Mouse (Mus musculus): ENCODE measurements around the gene Ano1. TPM values are rescaled to one million over a fixed set of nuclear protein-coding genes. Genes with fewer than 3 reads are reported as not detected.

Gene Ano1
- polyA plus RNA-seq, 1 experiment from 2014 or later = 17.1 TPM

DNA sequence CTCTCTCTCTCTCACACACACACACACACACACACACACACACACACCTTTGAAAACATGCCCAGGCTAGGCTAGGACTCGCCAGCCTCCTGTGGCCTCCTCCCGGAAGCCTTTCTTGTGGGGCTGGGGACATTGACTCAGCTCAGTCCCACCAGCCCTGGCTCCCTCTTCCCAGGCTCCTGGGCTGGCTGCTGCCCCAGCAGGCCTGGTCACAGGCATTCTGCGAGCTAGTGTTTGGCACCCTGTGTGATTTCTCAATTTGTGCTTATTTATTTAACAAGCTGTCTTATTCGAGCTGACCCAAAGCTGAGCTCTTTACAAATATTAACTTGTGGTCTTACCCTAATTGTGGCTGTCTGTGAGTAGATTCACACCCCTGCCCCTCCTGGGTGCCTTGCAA lies 66.8 kb downstream of the Ano1 start:
- 0 out of 2 replicates have a peak, but pooled peaks have one; percentile 24 for ATAC-seq (ENCODE audit: low FRiP score)
- Histone ChIP-seq H3K36me3 (replicated peaks) (no peaks in the 10 kb centered on the region), H3K27ac (0 out of 2 replicates have a peak overlapping the region, but pooled peaks have one; percentile 59)

DNA sequence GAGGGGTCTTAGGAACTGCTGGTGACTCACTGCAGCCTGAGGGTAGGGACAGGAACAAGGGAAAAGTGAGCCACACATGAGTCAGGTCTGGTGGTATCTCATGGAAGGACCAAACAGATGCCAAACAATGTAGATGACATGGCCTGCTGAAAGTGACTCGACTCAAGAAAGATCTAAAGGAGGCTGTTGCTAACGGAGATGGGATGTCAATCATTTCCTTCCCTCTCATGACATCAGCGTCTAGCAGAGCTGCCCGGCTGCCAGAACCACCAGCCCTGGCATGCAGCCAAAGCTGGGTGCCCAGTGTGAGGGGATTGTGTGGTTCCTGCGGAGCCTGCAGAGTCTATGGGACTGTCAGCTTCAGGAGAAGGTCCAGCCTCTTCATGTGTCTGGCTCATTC lies 67.3 kb downstream of the Ano1 start:
- ATAC-seq (ENCODE audit: low FRiP score) = peak; percentile 75; the same call in 1 of the 2 replicates
- peaks cover 20% of the 10 kb centered on the region for H3K4me1 ChIP-seq
- no peak overlapping the region for H3K4me2 ChIP-seq
- 0 out of 2 replicates have a peak, but pooled peaks cover 4% of the 10 kb centered on the region for H3K9me3 ChIP-seq
- 24% methylated on average over 5 of the region's 5 CpGs for WGBS
- peaks cover 17% of the 10 kb centered on the region for H3K27me3 ChIP-seq
- no peaks in the 10 kb centered on the region for H3K36me3 ChIP-seq (replicated peaks)
- H3K27ac ChIP-seq = no peak overlapping the region
- H3K9ac ChIP-seq = no peak overlapping the region
- H3K4me3 ChIP-seq (replicated peaks) = no peak overlapping the region

More for the DNA sequence above, 66.8 kb downstream of the Ano1 start:
- H3K9ac ChIP-seq = no peak overlapping the region
- peaks cover 12% of the 10 kb centered on the region; the same call in 1 of the 2 replicates for H3K27me3 ChIP-seq
- no peak overlapping the region for H3K4me3 ChIP-seq (replicated peaks)
- H3K4me1 ChIP-seq = peaks cover 22% of the 10 kb centered on the region
- no peak overlapping the region for H3K4me2 ChIP-seq
- H3K9me3 ChIP-seq = 0 out of 2 replicates have a peak, but pooled peaks cover 4% of the 10 kb centered on the region
- WGBS = 74% methylated on average over 4 of the region's 4 CpGs

DNA sequence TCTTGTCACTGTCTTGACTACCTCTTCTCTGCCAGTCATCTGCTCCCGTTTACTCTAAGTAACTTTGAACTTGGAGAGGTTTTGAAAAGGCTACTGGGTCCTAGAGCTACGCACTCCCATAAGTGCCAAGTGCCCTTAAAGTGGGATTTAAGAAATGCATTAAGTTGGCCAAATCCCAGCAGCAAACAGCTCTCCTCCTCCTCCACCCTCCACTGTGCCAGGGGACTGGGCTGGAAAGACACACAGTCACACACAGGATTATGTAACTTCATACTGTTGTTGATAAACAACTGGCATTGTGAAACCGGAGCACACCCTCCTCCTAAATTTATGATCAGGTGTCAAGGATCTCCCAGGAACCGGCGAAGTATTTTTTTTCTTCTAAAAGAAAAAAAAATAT lies 71.7 kb downstream of the Ano1 start:
- H3K4me2 ChIP-seq = no peak overlapping the region
- no peak for ATAC-seq (ENCODE audit: low FRiP score)
- H3K36me3 ChIP-seq (replicated peaks) = no peaks in the 10 kb centered on the region
- H3K9ac ChIP-seq = no peak overlapping the region
- 83% methylated on average over 5 of the region's 5 CpGs for WGBS
- peaks cover 35% of the 10 kb centered on the region for H3K4me1 ChIP-seq
- H3K27ac ChIP-seq = no peak overlapping the region
- H3K4me3 ChIP-seq (replicated peaks) = no peak overlapping the region
- no peaks in the 10 kb centered on the region for H3K9me3 ChIP-seq
- peaks cover 51% of the 10 kb centered on the region for H3K27me3 ChIP-seq

DNA sequence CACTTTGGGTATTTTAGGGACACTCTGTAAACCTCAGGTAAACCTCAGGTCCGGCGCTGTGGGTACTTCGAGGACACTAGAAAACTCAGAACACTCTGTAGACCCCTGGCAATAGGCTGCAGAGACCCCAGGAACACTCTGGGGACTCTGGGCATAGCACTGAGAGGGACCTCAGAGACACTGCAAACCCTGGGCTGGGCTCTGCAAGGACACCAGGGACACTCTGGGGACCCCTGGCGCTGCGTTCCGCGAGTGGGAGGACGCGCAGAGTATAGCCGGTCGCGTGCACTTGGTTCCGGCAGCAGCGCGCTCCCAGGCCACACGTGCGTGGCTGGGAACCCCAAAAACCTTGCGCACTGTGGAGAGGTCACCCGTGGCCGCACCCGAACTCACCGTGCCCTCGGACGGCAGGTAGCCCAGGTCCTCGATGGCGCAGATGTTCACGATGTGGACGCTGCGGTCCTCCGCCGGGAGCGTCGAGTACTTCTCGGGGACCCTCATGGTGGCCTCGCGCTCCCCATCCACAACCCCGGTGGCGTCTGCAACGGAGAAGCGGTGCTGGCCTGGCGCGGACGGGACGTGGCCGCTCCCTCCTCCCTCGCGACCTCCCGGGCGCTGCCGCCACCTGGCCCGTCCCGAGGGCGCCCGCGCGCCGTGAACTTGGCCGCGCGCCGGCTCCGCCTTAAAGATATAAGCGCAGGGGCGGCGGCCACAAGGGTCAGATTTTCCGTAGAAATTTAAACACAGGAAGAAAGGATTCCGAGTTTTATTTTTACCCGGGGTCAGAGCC lies 73.3 kb downstream of the Ano1 start:
- peaks cover 51% of the 10 kb centered on the region for H3K27me3 ChIP-seq
- H3K9me3 ChIP-seq = no peaks in the 10 kb centered on the region
- no peak overlapping the region for H3K27ac ChIP-seq
- peak overlapping the region; percentile 48 for H3K9ac ChIP-seq
- peak overlapping the region; percentile 69 for H3K4me2 ChIP-seq
- ATAC-seq (ENCODE audit: low FRiP score) = no peak
- no peaks in the 10 kb centered on the region for H3K36me3 ChIP-seq (replicated peaks)
- WGBS = 10% methylated on average over 68 of the region's 68 CpGs
- peak overlapping the region; percentile 39 for H3K4me3 ChIP-seq (replicated peaks)
- peaks cover 26% of the 10 kb centered on the region for H3K4me1 ChIP-seq

DNA sequence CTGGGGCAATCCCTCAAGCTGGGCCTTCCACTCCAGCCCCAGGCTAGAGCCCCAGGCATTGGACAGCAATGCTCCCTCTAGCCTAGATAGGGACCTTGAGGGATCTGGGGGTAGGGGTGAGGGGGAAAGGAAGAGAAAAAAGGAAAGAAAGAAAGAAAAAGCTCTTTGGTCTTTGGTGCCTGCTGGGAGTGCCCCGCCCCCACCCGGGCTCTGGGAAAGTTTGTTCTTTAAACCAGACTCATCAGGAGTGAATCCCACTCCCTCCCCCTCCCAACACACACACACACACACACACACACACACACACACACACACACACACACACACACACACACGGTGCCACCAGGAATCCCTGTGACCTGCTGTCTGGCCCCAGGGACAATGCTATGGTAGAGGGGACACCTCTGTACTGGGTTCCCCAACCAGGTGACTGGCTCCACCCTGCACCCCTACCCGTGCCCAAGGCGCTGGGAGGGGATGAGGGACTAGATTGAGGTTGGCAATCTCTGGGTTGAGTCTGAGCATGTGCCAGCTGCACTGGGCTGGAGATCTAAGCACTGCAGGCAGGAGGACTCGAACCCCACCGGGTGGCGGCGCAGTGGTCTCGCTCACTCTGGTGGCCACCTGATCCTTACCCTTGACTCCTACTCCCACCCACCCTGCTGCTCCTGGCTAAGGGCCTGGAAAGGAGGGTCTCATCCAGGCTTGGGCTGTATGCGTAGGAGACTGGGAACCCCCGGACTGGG lies 74.3 kb downstream of the Ano1 start:
- Histone ChIP-seq H3K9ac (no peak overlapping the region), H3K9me3 (no peaks in the 10 kb centered on the region), H3K27me3 (peaks cover 51% of the 10 kb centered on the region), H3K4me3 (replicated peaks) (no peak overlapping the region), H3K27ac (no peak overlapping the region), H3K4me2 (peak overlapping the region; percentile 69), H3K36me3 (replicated peaks) (no peaks in the 10 kb centered on the region), H3K4me1 (peaks cover 26% of the 10 kb centered on the region)
- WGBS = 32% methylated on average over 12 of the region's 12 CpGs
- 0 out of 2 replicates have a peak, but pooled peaks have one; percentile 20 for ATAC-seq (ENCODE audit: low FRiP score)

DNA sequence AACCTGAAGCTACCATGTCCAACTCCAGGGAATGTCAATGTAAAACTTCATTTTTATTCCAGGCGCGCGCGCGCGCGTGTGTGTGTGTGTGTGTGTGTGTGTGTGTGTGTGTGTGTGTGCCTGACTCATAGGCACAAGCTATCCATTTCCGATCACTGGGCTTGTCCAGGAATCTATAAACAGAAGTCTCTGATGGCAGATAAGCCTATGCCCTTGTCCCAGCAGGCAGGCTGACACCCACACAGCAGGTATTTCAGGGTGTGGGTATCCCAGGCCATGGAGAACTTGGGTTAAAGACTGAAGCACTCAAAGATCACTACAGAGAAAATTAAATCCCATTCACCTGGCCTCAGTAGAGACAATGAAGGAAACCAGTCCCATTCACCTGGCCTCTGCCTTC lies 76.1 kb downstream of the Ano1 start:
- peaks cover 26% of the 10 kb centered on the region for H3K4me1 ChIP-seq
- no peak overlapping the region for H3K4me2 ChIP-seq
- WGBS = 98% methylated on average over 8 of the region's 8 CpGs
- no peaks in the 10 kb centered on the region for H3K36me3 ChIP-seq (replicated peaks)
- no peak overlapping the region for H3K27ac ChIP-seq
- ATAC-seq (ENCODE audit: low FRiP score) = no peak
- H3K4me3 ChIP-seq (replicated peaks) = no peak overlapping the region
- H3K27me3 ChIP-seq = peaks cover 46% of the 10 kb centered on the region
- no peaks in the 10 kb centered on the region for H3K9me3 ChIP-seq
- no peak overlapping the region for H3K9ac ChIP-seq

DNA sequence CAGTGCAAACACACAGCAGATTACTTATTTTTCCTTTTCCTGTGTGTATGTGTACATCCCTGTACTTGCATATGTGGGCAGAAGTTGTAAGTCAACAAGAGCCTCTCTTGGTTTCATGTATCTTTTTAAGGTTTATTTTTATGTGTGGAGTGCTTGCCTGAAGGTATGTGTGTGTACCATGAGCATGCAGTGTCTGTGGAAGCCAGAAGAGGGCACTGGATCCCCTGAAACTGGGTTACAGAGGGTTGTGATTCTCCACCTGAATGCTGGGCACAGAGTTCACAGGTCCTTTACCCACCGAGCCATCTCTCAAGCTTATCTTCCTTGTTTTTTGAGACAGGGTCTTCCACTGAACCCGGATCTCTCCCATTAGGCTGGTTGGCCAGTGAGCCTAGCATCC lies 81.9 kb downstream of the Ano1 start:
- Histone ChIP-seq H3K36me3 (replicated peaks) (peaks cover 10% of the 10 kb centered on the region; the same call in 1 of the 2 replicates), H3K4me2 (no peak overlapping the region), H3K27ac (no peak overlapping the region), H3K9ac (no peak overlapping the region), H3K27me3 (peaks cover 2% of the 10 kb centered on the region; the same call in 1 of the 2 replicates), H3K4me3 (replicated peaks) (no peak overlapping the region), H3K9me3 (no peaks in the 10 kb centered on the region), H3K4me1 (no peaks in the 10 kb centered on the region)
- 87% methylated on average over 2 of the region's 2 CpGs for WGBS
- ATAC-seq (ENCODE audit: low FRiP score) = no peak

DNA sequence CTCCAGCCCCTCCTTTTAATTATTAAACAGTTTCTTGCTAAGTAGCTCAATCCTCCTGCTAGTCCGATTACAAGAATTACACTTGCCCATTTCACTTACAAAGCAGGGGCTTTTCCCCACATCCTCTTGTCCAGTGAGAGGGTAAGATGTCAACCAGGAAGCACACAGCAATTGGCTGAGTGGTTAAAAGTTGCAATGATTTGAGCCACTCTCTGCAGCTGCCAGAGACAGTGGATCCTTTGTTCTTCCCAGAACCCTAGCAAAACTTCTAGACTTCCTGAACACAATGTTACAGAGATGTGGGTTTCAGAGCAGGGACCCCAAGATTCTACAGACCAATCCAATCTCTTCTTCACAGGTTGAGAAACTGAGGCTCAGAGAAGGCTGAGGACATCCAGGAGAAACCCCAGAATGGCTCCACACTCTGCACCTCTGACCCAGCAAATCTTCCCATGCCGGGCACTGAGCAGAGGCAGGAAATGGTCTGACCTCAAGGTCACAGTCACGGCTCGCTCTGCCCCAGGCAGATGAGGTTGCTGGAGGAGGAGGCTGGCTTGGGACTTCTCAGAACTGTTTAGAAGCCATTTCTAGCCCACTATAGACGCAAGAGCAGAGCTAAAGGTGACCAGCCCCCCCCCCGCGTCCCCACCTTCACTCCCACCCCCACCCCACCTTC lies 83.0 kb downstream of the Ano1 start:
- Histone ChIP-seq H3K36me3 (replicated peaks) (peaks cover 10% of the 10 kb centered on the region; the same call in 1 of the 2 replicates), H3K4me1 (peaks cover 8% of the 10 kb centered on the region; the same call in 1 of the 2 replicates), H3K4me2 (no peak overlapping the region), H3K4me3 (replicated peaks) (no peak overlapping the region), H3K27me3 (peaks cover 10% of the 10 kb centered on the region), H3K27ac (no peak overlapping the region), H3K9me3 (no peaks in the 10 kb centered on the region), H3K9ac (no peak overlapping the region)
- no peak for ATAC-seq (ENCODE audit: low FRiP score)
- 71% methylated on average over 7 of the region's 7 CpGs for WGBS

DNA sequence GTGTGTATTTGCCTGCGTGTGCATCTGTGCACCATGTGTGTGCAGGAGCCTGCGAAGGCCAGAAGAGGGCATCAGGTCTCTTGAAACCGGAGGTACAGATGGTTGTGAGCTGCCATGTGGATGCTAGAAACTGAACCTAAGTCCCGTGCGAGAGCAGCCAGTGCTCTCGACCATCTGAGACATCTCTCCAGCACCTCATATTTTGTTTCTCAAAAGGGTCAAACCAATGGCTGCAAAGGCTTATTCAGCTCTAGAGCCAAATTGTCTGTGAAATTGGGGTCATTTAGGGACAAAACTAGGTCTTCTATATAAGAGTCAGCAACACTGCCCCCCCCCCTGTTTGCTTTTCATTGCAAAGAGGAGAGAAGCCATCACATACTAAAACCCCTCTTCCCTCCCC lies 84.7 kb downstream of the Ano1 start:
- H3K4me1 ChIP-seq = peaks cover 15% of the 10 kb centered on the region

DNA sequence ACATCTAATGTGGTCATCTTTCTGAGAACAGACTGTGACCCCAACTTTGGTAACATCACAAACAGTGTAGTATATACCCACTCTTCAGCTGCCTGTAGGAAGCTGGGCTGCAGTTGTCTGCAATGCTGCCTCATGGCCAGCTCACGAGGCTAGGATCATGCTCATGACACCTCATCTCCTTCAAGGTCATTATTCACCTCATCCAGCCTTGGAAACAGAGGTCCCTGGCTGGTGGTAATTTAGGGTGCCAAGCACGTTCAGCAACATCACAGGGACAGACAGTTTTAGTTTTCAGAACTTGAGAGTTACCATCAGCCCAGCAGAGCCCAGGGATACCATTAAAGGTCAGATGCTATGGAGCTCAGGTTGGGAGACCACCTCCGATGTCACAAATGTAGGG lies 86.2 kb downstream of the Ano1 start:
- Histone ChIP-seq H3K9me3 (no peaks in the 10 kb centered on the region), H3K4me1 (peaks cover 15% of the 10 kb centered on the region), H3K27me3 (peaks cover 36% of the 10 kb centered on the region), H3K9ac (no peak overlapping the region), H3K27ac (no peak overlapping the region), H3K4me3 (replicated peaks) (no peak overlapping the region), H3K36me3 (replicated peaks) (peaks cover 10% of the 10 kb centered on the region; the same call in 1 of the 2 replicates), H3K4me2 (no peak overlapping the region)
- no peak for ATAC-seq (ENCODE audit: low FRiP score)
- 86% methylated on average over 3 of the region's 3 CpGs for WGBS

More for the DNA sequence above, 84.7 kb downstream of the Ano1 start:
- peaks cover 24% of the 10 kb centered on the region for H3K27me3 ChIP-seq
- no peak overlapping the region for H3K4me3 ChIP-seq (replicated peaks)
- H3K36me3 ChIP-seq (replicated peaks) = peaks cover 10% of the 10 kb centered on the region; the same call in 1 of the 2 replicates
- ATAC-seq (ENCODE audit: low FRiP score) = no peak
- no peaks in the 10 kb centered on the region for H3K9me3 ChIP-seq
- no peak overlapping the region for H3K4me2 ChIP-seq
- no peak overlapping the region for H3K9ac ChIP-seq
- WGBS = 95% methylated on average over 6 of the region's 6 CpGs
- no peak overlapping the region for H3K27ac ChIP-seq

DNA sequence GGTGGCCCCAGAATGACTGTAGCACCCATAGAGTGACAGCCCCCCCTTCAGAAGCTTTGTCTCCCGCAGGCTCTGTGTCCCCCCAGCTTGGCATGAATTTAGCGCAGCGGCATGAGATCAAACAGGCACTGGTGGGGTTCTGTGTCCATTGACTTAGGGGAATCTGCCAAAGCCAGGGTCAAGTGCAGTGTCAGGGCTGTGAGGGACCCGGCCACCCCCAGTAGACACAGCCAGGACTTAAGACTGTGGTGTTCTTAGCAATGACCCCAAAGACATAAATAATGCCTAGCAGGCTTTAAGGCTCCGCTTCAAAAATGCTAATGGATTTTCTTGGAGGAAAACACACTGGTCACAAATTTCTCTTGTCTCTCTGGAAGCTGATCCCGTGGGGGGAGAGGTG lies 88.2 kb downstream of the Ano1 start:
- WGBS = 66% methylated on average over 6 of the region's 6 CpGs

More for the DNA sequence above, 88.2 kb downstream of the Ano1 start:
- peaks cover 53% of the 10 kb centered on the region for H3K27me3 ChIP-seq
- H3K27ac ChIP-seq = no peak overlapping the region
- ATAC-seq (ENCODE audit: low FRiP score) = no peak
- H3K4me2 ChIP-seq = no peak overlapping the region
- H3K9ac ChIP-seq = no peak overlapping the region
- H3K4me1 ChIP-seq = peaks cover 15% of the 10 kb centered on the region
- peaks cover 9% of the 10 kb centered on the region for H3K36me3 ChIP-seq (replicated peaks)
- H3K9me3 ChIP-seq = no peaks in the 10 kb centered on the region
- no peak overlapping the region for H3K4me3 ChIP-seq (replicated peaks)
